22 mouse cellular contexts compared by ENCODE assay signal in genomic region chr1:188192971-188193370, GRCm38 (mm10).
DNase-seq lines count a peak whose midpoint lies in the region; ATAC-seq and TF ChIP-seq lines count a peak whose summit lies in the region.
"Had no signal": no experiment of that assay in that cellular context is flagged by ENCODE, and none has a peak within 500 bp of the region (broad histone marks: within the 10 kb centered on the region; RNA-seq: fewer than 3 reads in every experiment).

No protein-coding gene starts in this region.

- no peaks in the 10 kb centered on the region for H3K36me3 ChIP-seq in intestine, embryonic 14.5 days (ENCODE audit: control insufficient read depth, insufficient read depth, low read length)
- H3K36me3 ChIP-seq in intestine, postnatal 0 days (ENCODE audit: control insufficient read depth, insufficient read depth): no peaks in the 10 kb centered on the region
- no peaks in the 10 kb centered on the region for H3K36me3 ChIP-seq in forebrain, embryonic 15.5 days
- no peaks in the 10 kb centered on the region for H3K36me3 ChIP-seq in heart, embryonic 12.5 days
- H3K36me3 ChIP-seq: embryonic facial prominence, embryonic 13.5 days; embryonic facial prominence, embryonic 15.5 days; forebrain, embryonic 10.5 days; forebrain, embryonic 12.5 days had no signal

- no peak overlapping the region for H3K9ac ChIP-seq in intestine, embryonic 14.5 days (ENCODE audit: low read length)
- no peak overlapping the region for H3K9ac ChIP-seq in intestine, postnatal 0 days (ENCODE audit: low read depth, low read length)
- no peak overlapping the region for H3K9ac ChIP-seq in forebrain, embryonic 15.5 days (replicated peaks)
- no peak overlapping the region for H3K9ac ChIP-seq in heart, embryonic 12.5 days
- H3K9ac ChIP-seq: embryonic facial prominence, embryonic 13.5 days; embryonic facial prominence, embryonic 15.5 days; forebrain, embryonic 12.5 days; forebrain, postnatal 0 days had no signal

- no peaks in the 10 kb centered on the region for H3K9me3 ChIP-seq in intestine, embryonic 14.5 days (ENCODE audit: control insufficient read depth, low read length)
- no peaks in the 10 kb centered on the region for H3K9me3 ChIP-seq in intestine, postnatal 0 days (ENCODE audit: control insufficient read depth)
- H3K9me3 ChIP-seq in forebrain, embryonic 15.5 days: no peaks in the 10 kb centered on the region
- H3K9me3 ChIP-seq in heart, embryonic 12.5 days (replicated peaks): no peaks in the 10 kb centered on the region
- H3K9me3 ChIP-seq: embryonic facial prominence, embryonic 13.5 days; embryonic facial prominence, embryonic 15.5 days; forebrain, embryonic 10.5 days; forebrain, embryonic 12.5 days had no signal

- no peaks in the 10 kb centered on the region for H3K27me3 ChIP-seq in intestine, embryonic 14.5 days (replicated peaks; ENCODE audit: control insufficient read depth, insufficient read depth, low read length)
- H3K27me3 ChIP-seq in intestine, postnatal 0 days (replicated peaks; ENCODE audit: control insufficient read depth, insufficient read depth, low read length): no peaks in the 10 kb centered on the region
- no peaks in the 10 kb centered on the region for H3K27me3 ChIP-seq in forebrain, embryonic 15.5 days
- H3K27me3 ChIP-seq in heart, embryonic 12.5 days (replicated peaks): no peaks in the 10 kb centered on the region
- H3K27me3 ChIP-seq: embryonic facial prominence, embryonic 13.5 days; embryonic facial prominence, embryonic 15.5 days; forebrain, embryonic 12.5 days had no signal

- no peak overlapping the region for H3K4me2 ChIP-seq in intestine, embryonic 14.5 days (ENCODE audit: low read length)
- no peak overlapping the region for H3K4me2 ChIP-seq in intestine, postnatal 0 days (replicated peaks; ENCODE audit: low read depth)
- no peak overlapping the region for H3K4me2 ChIP-seq in forebrain, embryonic 15.5 days (replicated peaks)
- H3K4me2 ChIP-seq in heart, embryonic 12.5 days: no peak overlapping the region
- H3K4me2 ChIP-seq: embryonic facial prominence, embryonic 13.5 days; embryonic facial prominence, embryonic 15.5 days; forebrain, embryonic 12.5 days had no signal

- 90% methylated on average over 2 of the region's 2 CpGs for WGBS in intestine, embryonic 14.5 days
- 86% methylated on average over 2 of the region's 2 CpGs for WGBS in intestine, postnatal 0 days
- WGBS in forebrain, embryonic 15.5 days: 95% methylated on average over 2 of the region's 2 CpGs
- 81% methylated on average over 2 of the region's 2 CpGs for WGBS in heart, embryonic 12.5 days

- H3K27ac ChIP-seq in intestine, embryonic 14.5 days (ENCODE audit: low read depth): no peak overlapping the region
- H3K27ac ChIP-seq in intestine, postnatal 0 days (ENCODE audit: low read depth, low read length): no peak overlapping the region
- H3K27ac ChIP-seq in forebrain, embryonic 15.5 days (replicated peaks): no peak overlapping the region
- H3K27ac ChIP-seq in heart, embryonic 12.5 days (ENCODE audit: poor library complexity, severe bottlenecking): no peak overlapping the region
- H3K27ac ChIP-seq: embryonic facial prominence, embryonic 13.5 days; embryonic facial prominence, embryonic 15.5 days; forebrain, embryonic 10.5 days; forebrain, embryonic 12.5 days had no signal

- peak; percentile 9 for DNase-seq in intestine, embryonic 14.5 days (ENCODE audit: low spot score)
- peak; percentile 32 for DNase-seq in adrenal gland, adult 8-10 months
- peak; percentile 45 for DNase-seq in adrenal gland, postnatal 14 days
- DNase-seq in adrenal gland, postnatal 36 days: peak; percentile 42 to 43
- DNase-seq in gastrocnemius, adult 8-10 months (ENCODE audit: low spot score in 2 of 2): no peak
- DNase-seq: cerebellum, adult 11 months; cerebellum, adult 18-20 months; cerebellum, adult 8-10 months; cerebellum, adult 9-11 months; cerebellum, postnatal 14 days; cerebellum, postnatal 36 days; embryo, embryonic 11 days; forebrain, postnatal 0 days had no signal

- no peaks in the 10 kb centered on the region for H3K4me1 ChIP-seq in intestine, embryonic 14.5 days (replicated peaks; ENCODE audit: control insufficient read depth, insufficient read depth, low read length)
- no peaks in the 10 kb centered on the region for H3K4me1 ChIP-seq in intestine, postnatal 0 days (replicated peaks; ENCODE audit: control insufficient read depth, insufficient read depth, low read length)
- no peaks in the 10 kb centered on the region for H3K4me1 ChIP-seq in forebrain, embryonic 15.5 days
- H3K4me1 ChIP-seq in heart, embryonic 12.5 days (replicated peaks): 0 out of 2 replicates have a peak, but pooled peaks cover 4% of the 10 kb centered on the region
- H3K4me1 ChIP-seq: embryonic facial prominence, embryonic 13.5 days; embryonic facial prominence, embryonic 15.5 days; forebrain, embryonic 10.5 days; forebrain, embryonic 12.5 days had no signal

- H3K4me3 ChIP-seq in intestine, embryonic 14.5 days (ENCODE audit: low read depth, low read length): no peak overlapping the region
- no peak overlapping the region for H3K4me3 ChIP-seq in intestine, postnatal 0 days (ENCODE audit: low read depth, low read length)
- H3K4me3 ChIP-seq in forebrain, embryonic 15.5 days: no peak overlapping the region
- H3K4me3 ChIP-seq in heart, embryonic 12.5 days: no peak overlapping the region
- H3K4me3 ChIP-seq: embryonic facial prominence, embryonic 13.5 days; embryonic facial prominence, embryonic 15.5 days; erythroblast, embryonic 14.5 days; forebrain, embryonic 10.5 days; forebrain, embryonic 12.5 days had no signal

- no peak for TF ChIP-seq CTCF in intestine, postnatal 0 days (IDR thresholded peaks at IDR 0.05; ENCODE audit: low read depth)

- no peak for ATAC-seq in intestine, embryonic 14.5 days (replicated peaks; ENCODE audit: low FRiP score, low TSS enrichment, low read depth)
- ATAC-seq in intestine, postnatal 0 days: no peak
- ATAC-seq in forebrain, embryonic 15.5 days (replicated peaks): no peak
- no peak for ATAC-seq in heart, embryonic 12.5 days (ENCODE audit: insufficient number of reproducible peaks, low FRiP score)
- ATAC-seq: forebrain, embryonic 14.5 days; forebrain, postnatal 0 days had no signal

Comparison
In these comparisons a context has a peak if more than half of its experiments do, and no peak if none do; other contexts are left out.
1. DNase-seq: peak in intestine, embryonic 14.5 days (single experiment), adrenal gland, adult 8-10 months (single experiment), adrenal gland, postnatal 14 days (single experiment) and adrenal gland, postnatal 36 days (2 of 2); none in gastrocnemius, adult 8-10 months (0 of 2).